Mouse (Mus musculus) E14TG2a.4 (cell line): ENCODE measurements at regions not wholly inside any gene's neighbourhood (a gene's known extent, or its start where the extent isn't known, plus 50 kb on each side); places are given as distances from the start of the nearest gene placed in this dataset.

ENCODE experiments used
- CTCF ChIP-seq: conservative IDR thresholded peaks from 2 replicates; pipeline ENCODE4 v1.5.1; 2014; ENCODE audit warnings: low read length
- NANOG ChIP-seq: IDR thresholded peaks from 2 replicates; pipeline ENCODE4 v1.6.1; 2014; ENCODE audit warnings: borderline replicate concordance, low read length, mixed read lengths
- POU5F1 ChIP-seq: IDR thresholded peaks from 2 replicates; pipeline ENCODE4 v1.6.1; 2014; ENCODE audit warnings: low read length, borderline replicate concordance

GRCm38 (mm10) chr9:6668001-6668969 lies 398.6 kb upstream of the Ddi1 start:
- peak; percentile 85 for TF ChIP-seq CTCF
- no peak for TF ChIP-seq NANOG
- TF ChIP-seq POU5F1 = no peak
